In the genomic region with DNA sequence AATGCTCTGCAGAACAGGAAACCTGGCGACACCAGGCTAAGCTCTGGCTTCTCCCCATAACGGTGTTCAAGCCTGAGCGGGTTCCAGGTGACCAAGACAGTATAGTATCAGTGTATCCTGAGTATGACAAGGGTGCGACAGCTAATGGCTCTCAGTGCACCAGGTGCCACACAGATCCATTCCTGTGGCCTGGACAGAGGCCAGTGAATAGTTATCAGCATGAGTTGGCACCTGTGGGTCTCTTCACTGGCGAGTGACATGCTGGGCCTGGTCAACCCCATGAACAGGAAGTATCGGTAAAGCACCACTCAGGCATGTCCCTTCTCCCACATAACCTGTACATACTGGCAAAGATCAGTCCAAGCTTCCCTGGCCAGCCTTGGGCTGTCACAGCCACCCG, we compare ENCODE assay signal across 10 mouse cellular contexts.
"Had no signal": no experiment of that assay in that cellular context is flagged by ENCODE, and none has a peak within 500 bp of the region (broad histone marks: within the 10 kb centered on the region; RNA-seq: fewer than 3 reads in every experiment).

No protein-coding gene starts in this region.

- H3K4me2 ChIP-seq: limb, embryonic 15.5 days; stomach, embryonic 15.5 days had no signal

- H3K27me3 ChIP-seq: kidney, embryonic 15.5 days; limb, embryonic 15.5 days; neural tube, embryonic 12.5 days; stomach, embryonic 15.5 days had no signal

- H3K27ac ChIP-seq: neural tube, embryonic 12.5 days had no signal

- H3K9ac ChIP-seq: kidney, embryonic 15.5 days; limb, embryonic 15.5 days; neural tube, embryonic 12.5 days; stomach, embryonic 15.5 days had no signal

- H3K9me3 ChIP-seq: kidney, embryonic 15.5 days; limb, embryonic 15.5 days; neural tube, embryonic 12.5 days; stomach, embryonic 15.5 days had no signal

- H3K4me3 ChIP-seq: kidney, embryonic 15.5 days; limb, embryonic 15.5 days; neural tube, embryonic 12.5 days; stomach, embryonic 15.5 days had no signal

- DNase-seq: kidney, adult 18-20 months; kidney, postnatal 14 days; left cerebral cortex, postnatal 4 days; lung, adult 18-20 months; thymus, adult 2 months; thymus, postnatal 25 days had no signal
